Mouse (Mus musculus) hindbrain, embryonic 11.5 days (tissue): ENCODE measurements at regions not wholly inside any gene's neighbourhood (a gene's known extent, or its start where the extent isn't known, plus 50 kb on each side); places are given as distances from the start of the nearest gene placed in this dataset.

Experiments
- ATAC-seq: fragments of 200-750 bp; cut with Nextera tagmentation; 2 replicates; pipeline ENCODE4 v1.8.0; 2017; ENCODE audit warnings: mild to moderate bottlenecking, moderate TSS enrichment, moderate library complexity; ENCODE audit not compliant: low FRiP score
- DNase-seq: peaks from one replicate; pipeline ENCODE4 v3.0.0-alpha.2; 2015; ENCODE audit warnings: low spot score
- H3K27ac ChIP-seq: fragments of 300-500 bp; sonication (generic); 2 replicates; pipeline ENCODE4 v1.5.1; 2014; ENCODE audit warnings: mild to moderate bottlenecking, low read depth, low read length
- H3K27me3 ChIP-seq: fragments of 300-500 bp; sonication (generic); 2 replicates; pipeline ENCODE4 v1.6.1; 2014; ENCODE audit warnings: mild to moderate bottlenecking, low read length, moderate library complexity, mixed read lengths; ENCODE audit not compliant: control insufficient read depth, insufficient read depth
- H3K36me3 ChIP-seq: fragments of 300-500 bp; sonication (generic); 2 replicates; pipeline ENCODE4 v1.6.1; 2014; ENCODE audit warnings: mild to moderate bottlenecking, low read length, moderate library complexity, mixed read lengths; ENCODE audit not compliant: control insufficient read depth, insufficient read depth
- H3K4me1 ChIP-seq: fragments of 300-500 bp; sonication (generic); replicated peaks from 2 replicates; pipeline ENCODE4 v1.6.1; 2014; ENCODE audit warnings: low read length, mixed read lengths; ENCODE audit not compliant: control insufficient read depth, insufficient read depth
- H3K4me2 ChIP-seq: fragments of 300-500 bp; sonication (generic); replicated peaks from 2 replicates; pipeline ENCODE4 v1.6.1; 2014; ENCODE audit warnings: mild to moderate bottlenecking, low read depth, low read length
- H3K4me3 ChIP-seq: fragments of 300-500 bp; sonication (generic); 2 replicates; pipeline ENCODE4 v1.5.1; 2014; ENCODE audit warnings: low read depth, low read length
- H3K9ac ChIP-seq: fragments of 300-500 bp; sonication (generic); 2 replicates; pipeline ENCODE4 v1.6.1; 2014; ENCODE audit warnings: low read depth, low read length
- H3K9me3 ChIP-seq: fragments of 300-500 bp; sonication (generic); 2 replicates; pipeline ENCODE4 v1.6.1; 2016; ENCODE audit warnings: low read length; ENCODE audit not compliant: control insufficient read depth
- WGBS: fragments of 180-500 bp; shearing (Covaris S2); extraction: QIAGEN DNeasy Blood & Tissue Kit; methylation state at CpG from one replicate; pipeline ENCODE4 v1.1.7; 2014; 5-methylcytosine and 5-hydroxymethylcytosine counted together

DNA sequence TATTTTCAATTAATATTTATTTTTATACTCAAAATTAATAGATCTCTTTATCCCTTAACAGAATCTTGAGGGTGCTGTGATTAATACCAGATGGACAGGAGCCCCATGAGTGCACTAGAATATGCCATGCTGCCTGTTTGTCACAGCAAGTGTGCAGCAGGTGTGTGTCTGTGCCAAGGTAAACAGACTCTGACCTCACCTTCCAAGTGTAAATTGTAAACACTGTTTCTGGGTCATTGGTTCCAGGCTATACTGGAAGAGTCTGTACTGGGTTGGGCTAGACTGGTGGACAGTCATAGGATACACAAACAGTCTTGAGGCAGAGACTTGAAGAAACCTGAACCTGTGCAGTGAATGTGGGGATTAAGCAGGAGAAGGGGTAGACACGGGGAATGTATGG lies 422.2 kb downstream of the Gm21833 start:
- Histone ChIP-seq H3K27ac (no peak overlapping the region), H3K9ac (no peak overlapping the region), H3K4me1 (no peaks in the 10 kb centered on the region), H3K4me2 (no peak overlapping the region), H3K4me3 (no peak overlapping the region), H3K9me3 (no peaks in the 10 kb centered on the region), H3K36me3 (no peaks in the 10 kb centered on the region), H3K27me3 (no peaks in the 10 kb centered on the region)
- ATAC-seq (no peak), DNase-seq (no peak)
- WGBS = 77% methylated on average over 1 of the region's 1 CpGs

GRCm38 (mm10) chr16:83254183-83254582 lies 426.0 kb downstream of the Gm21833 start:
- no peak overlapping the region for H3K9ac ChIP-seq
- no peaks in the 10 kb centered on the region for H3K9me3 ChIP-seq
- H3K4me2 ChIP-seq = no peak overlapping the region
- no peak overlapping the region for H3K4me3 ChIP-seq
- 100% methylated on average over 1 of the region's 1 CpGs for WGBS
- H3K4me1 ChIP-seq = no peaks in the 10 kb centered on the region
- H3K27ac ChIP-seq = no peak overlapping the region
- no peaks in the 10 kb centered on the region for H3K27me3 ChIP-seq
- no peaks in the 10 kb centered on the region for H3K36me3 ChIP-seq
- ATAC-seq = no peak
- DNase-seq = no peak

- peak; percentile 49; the same call in 1 of the 2 replicates for ATAC-seq
- no peaks in the 10 kb centered on the region for H3K27me3 ChIP-seq
Observed at GRCm38 (mm10) chr16:83271869-83272268, 443.7 kb downstream of the Gm21833 start.

GRCm38 (mm10) chr16:83316314-83316713 lies 488.1 kb downstream of the Gm21833 start:
- Histone ChIP-seq H3K4me3 (no peak overlapping the region), H3K27me3 (no peaks in the 10 kb centered on the region), H3K9me3 (no peaks in the 10 kb centered on the region), H3K27ac (no peak overlapping the region), H3K36me3 (no peaks in the 10 kb centered on the region), H3K4me1 (no peaks in the 10 kb centered on the region), H3K9ac (no peak overlapping the region), H3K4me2 (no peak overlapping the region)
- ATAC-seq = no peak
- DNase-seq = no peak
- WGBS = 79% methylated on average over 5 of the region's 5 CpGs

More at GRCm38 (mm10) chr16:83271869-83272268, 443.7 kb downstream of the Gm21833 start:
- Histone ChIP-seq H3K4me1 (no peaks in the 10 kb centered on the region), H3K4me3 (no peak overlapping the region), H3K4me2 (no peak overlapping the region), H3K9me3 (no peaks in the 10 kb centered on the region), H3K36me3 (no peaks in the 10 kb centered on the region), H3K9ac (no peak overlapping the region), H3K27ac (no peak overlapping the region)
- no peak for DNase-seq
- WGBS = 97% methylated on average over 1 of the region's 1 CpGs

GRCm38 (mm10) chr16:83326826-83327225 lies 498.6 kb downstream of the Gm21833 start:
- WGBS = 79% methylated on average over 2 of the region's 2 CpGs
- no peaks in the 10 kb centered on the region for H3K4me1 ChIP-seq

DNA sequence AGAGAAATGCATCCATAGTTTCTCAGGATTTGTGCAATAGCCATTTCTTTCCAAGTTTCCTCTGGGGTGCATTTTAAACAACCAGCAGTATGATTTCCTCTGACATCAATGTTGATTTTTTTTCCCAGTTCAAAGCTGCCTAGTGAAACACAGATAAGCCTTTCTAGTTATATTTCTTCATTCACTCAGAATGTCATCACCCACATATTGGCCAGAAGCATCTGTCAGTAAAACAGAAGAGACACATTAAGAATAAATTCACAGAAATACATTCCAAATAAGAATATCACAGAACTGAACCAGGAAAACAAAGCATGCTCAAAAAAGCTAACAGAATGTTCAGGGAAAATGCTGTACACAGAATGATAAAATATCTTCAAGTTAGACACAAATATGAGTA lies 522.9 kb downstream of the Gm21833 start:
- no peak overlapping the region for H3K9ac ChIP-seq
- ATAC-seq (no peak), DNase-seq (no peak)
- no peaks in the 10 kb centered on the region for H3K9me3 ChIP-seq
- H3K4me3 ChIP-seq = no peak overlapping the region
- H3K27ac ChIP-seq = no peak overlapping the region
- no peaks in the 10 kb centered on the region for H3K36me3 ChIP-seq
- H3K4me2 ChIP-seq = no peak overlapping the region
- H3K27me3 ChIP-seq = no peaks in the 10 kb centered on the region
- H3K4me1 ChIP-seq = no peaks in the 10 kb centered on the region

More at GRCm38 (mm10) chr16:83326826-83327225, 498.6 kb downstream of the Gm21833 start:
- H3K9me3 ChIP-seq = no peaks in the 10 kb centered on the region
- H3K27ac ChIP-seq = no peak overlapping the region
- DNase-seq (no peak), ATAC-seq (no peak)
- no peak overlapping the region for H3K4me3 ChIP-seq
- no peak overlapping the region for H3K4me2 ChIP-seq
- no peaks in the 10 kb centered on the region for H3K36me3 ChIP-seq
- no peak overlapping the region for H3K9ac ChIP-seq
- H3K27me3 ChIP-seq = no peaks in the 10 kb centered on the region

DNA sequence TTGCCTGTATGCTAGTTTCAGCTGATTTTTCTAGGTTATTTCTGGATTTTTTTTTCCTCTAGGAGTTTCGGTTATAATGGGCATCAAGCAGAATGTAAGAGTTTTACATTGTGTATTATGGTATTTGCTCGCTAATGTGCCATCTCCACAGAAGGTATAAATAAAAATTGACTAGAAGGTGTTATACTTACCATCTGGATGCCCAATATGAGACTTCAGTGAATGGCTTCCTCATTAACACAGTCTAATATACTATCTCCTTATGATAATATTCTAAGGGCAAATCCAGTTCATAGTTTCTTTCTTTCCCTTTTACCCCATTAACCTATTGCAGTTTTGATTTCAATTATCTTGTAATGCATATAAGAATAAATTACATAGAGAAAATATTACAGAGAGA lies 566.4 kb downstream of the Gm21833 start:
- H3K9me3 ChIP-seq = no peaks in the 10 kb centered on the region
- H3K4me1 ChIP-seq = no peaks in the 10 kb centered on the region
- no peak overlapping the region for H3K27ac ChIP-seq
- ATAC-seq = no peak
- no peaks in the 10 kb centered on the region for H3K27me3 ChIP-seq
- no peak for DNase-seq
- H3K9ac ChIP-seq = no peak overlapping the region
- 89% methylated on average over 2 of the region's 2 CpGs for WGBS
- no peak overlapping the region for H3K4me3 ChIP-seq
- H3K36me3 ChIP-seq = no peaks in the 10 kb centered on the region
- no peak overlapping the region for H3K4me2 ChIP-seq

DNA sequence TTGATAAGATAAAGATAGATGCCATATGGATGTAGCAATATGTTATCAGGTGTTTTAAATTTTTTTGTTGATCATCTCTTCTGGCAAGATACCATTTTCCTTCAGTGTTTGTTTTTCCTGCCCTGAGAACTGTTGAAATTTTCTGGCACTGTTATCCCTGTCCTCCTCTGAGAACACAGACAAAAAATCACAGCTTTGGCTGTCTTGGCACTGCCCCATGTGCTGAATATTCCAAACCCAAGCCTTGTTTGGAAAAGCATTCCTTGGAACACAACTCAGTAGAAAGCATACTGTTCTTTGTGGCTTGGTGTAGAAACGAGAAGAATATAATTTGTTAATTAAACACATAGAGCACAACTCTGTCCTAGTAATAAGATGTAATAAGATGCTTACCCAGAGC lies 592.5 kb downstream of the Gm21833 start:
- Histone ChIP-seq H3K9me3 (no peaks in the 10 kb centered on the region), H3K4me3 (no peak overlapping the region), H3K27me3 (no peaks in the 10 kb centered on the region), H3K9ac (no peak overlapping the region), H3K4me1 (no peaks in the 10 kb centered on the region), H3K36me3 (no peaks in the 10 kb centered on the region), H3K4me2 (no peak overlapping the region), H3K27ac (no peak overlapping the region)
- no peak for ATAC-seq
- DNase-seq = no peak
- 62% methylated on average over 1 of the region's 1 CpGs for WGBS

DNA sequence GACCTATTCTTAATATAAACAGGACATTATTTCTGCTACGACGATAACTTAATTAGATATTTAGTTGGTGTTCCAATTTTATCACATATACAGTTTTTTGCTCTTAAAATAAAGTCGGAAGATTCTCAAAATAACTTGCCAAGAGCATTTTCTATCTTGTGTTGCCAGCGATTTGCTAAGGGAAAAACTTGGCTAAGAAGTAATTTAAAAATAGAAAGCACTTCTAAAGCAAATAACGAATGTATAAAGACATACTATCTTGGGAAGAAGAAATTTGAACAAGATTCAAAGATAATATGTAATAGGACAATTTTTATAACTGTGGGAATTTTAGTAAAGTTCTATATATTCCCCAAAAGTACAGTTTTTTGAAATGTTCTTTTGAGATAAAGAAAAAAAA lies 594.9 kb downstream of the Gm21833 start:
- DNase-seq = no peak
- no peaks in the 10 kb centered on the region for H3K36me3 ChIP-seq
- ATAC-seq = no peak
- H3K4me3 ChIP-seq = no peak overlapping the region
- no peak overlapping the region for H3K4me2 ChIP-seq
- H3K9me3 ChIP-seq = no peaks in the 10 kb centered on the region
- H3K27ac ChIP-seq = no peak overlapping the region
- H3K27me3 ChIP-seq = no peaks in the 10 kb centered on the region
- 91% methylated on average over 5 of the region's 5 CpGs for WGBS
- no peak overlapping the region for H3K9ac ChIP-seq
- no peaks in the 10 kb centered on the region for H3K4me1 ChIP-seq
